In genomic region chr12:81208559-81208958, GRCm38 (mm10) we compare ENCODE assay signal across 12 mouse cellular contexts.
"Had no signal": no experiment of that assay in that cellular context is flagged by ENCODE, and none has a peak within 500 bp of the region (broad histone marks: within the 10 kb centered on the region; RNA-seq: fewer than 3 reads in every experiment).

No protein-coding gene starts in this region.

- DNase-seq: retina, postnatal 1 day; right cerebral cortex, adult 18-20 months; right cerebral cortex, postnatal 14 days; right cerebral cortex, postnatal 25 days; right cerebral cortex, postnatal 4 days; spleen, adult 18-20 months; thymus, adult 18-20 months; thymus, adult 2 months; thymus, postnatal 14 days; thymus, postnatal 25 days; thymus, postnatal 36 days; thymus, postnatal 4 days had no signal
